30 mouse cellular contexts compared by ENCODE assay signal in genomic region chr15:59804821-59805220, GRCm38 (mm10).
"Had no signal": no experiment of that assay in that cellular context is flagged by ENCODE, and none has a peak within 500 bp of the region (broad histone marks: within the 10 kb centered on the region; RNA-seq: fewer than 3 reads in every experiment).

No protein-coding gene starts in this region.

- H3K9me3 ChIP-seq: limb, embryonic 10.5 days; limb, embryonic 12.5 days; limb, embryonic 13.5 days; limb, embryonic 15.5 days; liver, embryonic 12.5 days; liver, embryonic 13.5 days; liver, embryonic 15.5 days; lung, embryonic 15.5 days; midbrain, embryonic 10.5 days; midbrain, embryonic 12.5 days; midbrain, embryonic 13.5 days; midbrain, embryonic 15.5 days had no signal

- DNase-seq: left cerebral cortex, postnatal 4 days; liver; liver, embryonic 13.5 days; liver, postnatal 0 days; lung, adult 2 months; lung, embryonic 14.5 days; lung, postnatal 10 days; lung, postnatal 14 days; lung, postnatal 36 days; lung, postnatal 4 days; midbrain, embryonic 14.5 days had no signal

- H3K36me3 ChIP-seq: limb, embryonic 10.5 days; limb, embryonic 12.5 days; limb, embryonic 13.5 days; limb, embryonic 15.5 days; liver, embryonic 12.5 days; liver, embryonic 13.5 days; liver, embryonic 15.5 days; lung, embryonic 15.5 days; midbrain, embryonic 10.5 days; midbrain, embryonic 12.5 days; midbrain, embryonic 13.5 days; midbrain, embryonic 15.5 days had no signal

- H3K27me3 ChIP-seq: limb, embryonic 12.5 days; limb, embryonic 13.5 days; limb, embryonic 15.5 days; liver, embryonic 12.5 days; liver, embryonic 13.5 days; liver, embryonic 15.5 days; lung, embryonic 15.5 days; midbrain, embryonic 12.5 days; midbrain, embryonic 13.5 days; midbrain, embryonic 15.5 days had no signal

- H3K4me1 ChIP-seq: limb, embryonic 10.5 days; limb, embryonic 12.5 days; limb, embryonic 13.5 days; limb, embryonic 15.5 days; liver, embryonic 12.5 days; liver, embryonic 13.5 days; liver, embryonic 15.5 days; lung, embryonic 15.5 days; midbrain, embryonic 10.5 days; midbrain, embryonic 12.5 days; midbrain, embryonic 13.5 days; midbrain, embryonic 15.5 days had no signal

- ATAC-seq: liver, embryonic 12.5 days; liver, postnatal 0 days; lung, postnatal 0 days; midbrain, embryonic 13.5 days; midbrain, embryonic 15.5 days; midbrain, embryonic 16.5 days had no signal

- H3K9ac ChIP-seq: limb, embryonic 12.5 days; limb, embryonic 13.5 days; limb, embryonic 15.5 days; liver, embryonic 12.5 days; liver, embryonic 13.5 days; liver, embryonic 14.5 days; liver, embryonic 15.5 days; liver, postnatal 0 days; lung, embryonic 14.5 days; lung, embryonic 15.5 days; midbrain, embryonic 12.5 days; midbrain, embryonic 13.5 days; midbrain, embryonic 15.5 days had no signal

- H3K4me3 ChIP-seq: limb, embryonic 10.5 days; limb, embryonic 12.5 days; limb, embryonic 13.5 days; limb, embryonic 15.5 days; liver, embryonic 12.5 days; liver, embryonic 13.5 days; liver, embryonic 15.5 days; lung, embryonic 15.5 days; megakaryocyte, embryonic 14.5 days; midbrain, embryonic 10.5 days; midbrain, embryonic 12.5 days; midbrain, embryonic 13.5 days; midbrain, embryonic 15.5 days; myocyte had no signal

- H3K4me2 ChIP-seq: limb, embryonic 12.5 days; limb, embryonic 13.5 days; limb, embryonic 15.5 days; liver, embryonic 11.5 days; liver, embryonic 12.5 days; liver, embryonic 13.5 days; liver, embryonic 15.5 days; lung, embryonic 14.5 days; lung, embryonic 15.5 days; midbrain, embryonic 11.5 days; midbrain, embryonic 12.5 days; midbrain, embryonic 13.5 days; midbrain, embryonic 15.5 days had no signal

- H3K27ac ChIP-seq: limb, embryonic 10.5 days; limb, embryonic 12.5 days; limb, embryonic 13.5 days; limb, embryonic 15.5 days; liver, embryonic 12.5 days; liver, embryonic 13.5 days; liver, embryonic 14.5 days; liver, embryonic 15.5 days; lung, embryonic 15.5 days; macrophage; midbrain, embryonic 10.5 days; midbrain, embryonic 12.5 days; midbrain, embryonic 13.5 days; midbrain, embryonic 15.5 days had no signal
